Mouse (Mus musculus) hindbrain, embryonic 14.5 days (tissue): ENCODE data around the gene Clec12b. TPM values are rescaled to one million over a fixed set of nuclear protein-coding genes. Genes with fewer than 3 reads are reported as not detected.
A peak's percentile ranks its signal among the peaks of the same experiment; 100 is the strongest.

Source experiments
- ATAC-seq: fragments of 200-750 bp; cut with Nextera tagmentation; 2 replicates; pipeline ENCODE4 v1.8.0; 2017; ENCODE audit warnings: moderate number of reproducible peaks, mild to moderate bottlenecking, moderate TSS enrichment, moderate library complexity; ENCODE audit not compliant: low FRiP score
- DNase-seq: peaks from one replicate; pipeline ENCODE4 v3.0.0-alpha.2; 2015; ENCODE audit warnings: low spot score
- H3K27ac ChIP-seq: fragments of 300-500 bp; sonication (generic); 2 replicates; pipeline ENCODE4 v1.5.1; 2014; ENCODE audit warnings: mild to moderate bottlenecking, moderate library complexity
- H3K27me3 ChIP-seq: fragments of 300-500 bp; sonication (generic); 2 replicates; pipeline ENCODE4 v1.6.1; 2014; ENCODE audit warnings: mild to moderate bottlenecking, low read length, mixed read lengths; ENCODE audit not compliant: control insufficient read depth, insufficient read depth
- H3K36me3 ChIP-seq: fragments of 300-500 bp; sonication (generic); replicated peaks from 2 replicates; pipeline ENCODE4 v1.6.1; 2014; ENCODE audit not compliant: control insufficient read depth, insufficient read depth
- H3K4me1 ChIP-seq: fragments of 300-500 bp; sonication (generic); replicated peaks from 2 replicates; pipeline ENCODE4 v1.6.1; 2014; ENCODE audit warnings: antibody characterized with exemption, low read length, mixed read lengths; ENCODE audit not compliant: control insufficient read depth, insufficient read depth
- H3K4me2 ChIP-seq: fragments of 300-500 bp; sonication (generic); replicated peaks from 2 replicates; pipeline ENCODE4 v1.6.1; 2014; ENCODE audit warnings: mild to moderate bottlenecking, moderate library complexity
- H3K4me3 ChIP-seq: fragments of 300-500 bp; sonication (generic); replicated peaks from 2 replicates; pipeline ENCODE4 v1.5.1; 2014; ENCODE audit warnings: mild to moderate bottlenecking, low read length
- H3K9ac ChIP-seq: fragments of 300-500 bp; sonication (generic); 2 replicates; pipeline ENCODE4 v1.6.1; 2014
- H3K9me3 ChIP-seq: fragments of 300-500 bp; sonication (generic); 2 replicates; pipeline ENCODE4 v1.6.1; 2016; ENCODE audit warnings: low read length; ENCODE audit not compliant: control insufficient read depth
- WGBS: fragments of 180-500 bp; shearing (Covaris S2); extraction: QIAGEN DNeasy Blood & Tissue Kit; methylation state at CpG from one replicate; pipeline ENCODE4 v1.1.7; 2014; 5-methylcytosine and 5-hydroxymethylcytosine counted together
- polyA plus RNA-seq: library from polyadenylated mRNA; unstranded; fragments of >200 nt; fragmentation: Nextera tagmentation; extraction: Ambion mirVana; gene quantifications from 2 replicates; pipeline ENCODE4 v1.2.1, GENCODE M21; 2014

The Clec12b gene
- polyA plus RNA-seq, 1 experiment from 2014 or later = 0.41 TPM

DNA sequence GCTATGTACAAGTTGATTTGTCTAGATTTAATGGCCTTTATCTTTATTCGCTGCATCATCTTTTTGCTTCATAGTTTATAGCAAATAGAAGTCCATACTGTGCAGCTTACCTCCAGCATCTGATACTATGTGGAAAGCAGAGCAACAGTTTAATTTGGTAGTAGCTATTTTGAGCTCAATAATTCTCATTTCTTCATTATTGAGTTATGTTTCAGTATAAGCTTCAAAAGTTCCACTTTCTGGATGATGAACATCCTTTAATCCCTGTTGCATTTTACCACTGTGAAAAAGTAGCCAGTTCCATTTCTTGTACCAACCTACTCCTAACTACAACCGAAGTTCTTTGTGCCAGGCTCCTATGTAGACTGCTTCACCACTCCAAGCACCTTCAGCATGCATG lies 22.9 kb upstream of the Clec12b start, which contains the start of gene Clec9a:
Gene Clec9a, plus strand, starts transcription at position 301 of the 400 bp plus-strand sequence.
- DNase-seq (no peak), ATAC-seq (no peak)
- H3K9me3 ChIP-seq = no peaks in the 10 kb centered on the region
- H3K9ac ChIP-seq = no peak within 1 kb of the TSS
- H3K27me3 ChIP-seq = no peaks in the 10 kb centered on the region
- no peak within 1 kb of the TSS for H3K27ac ChIP-seq
- 89% methylated on average over 2 of the region's 2 CpGs for WGBS
- H3K36me3 ChIP-seq = no peaks in the 10 kb centered on the region
- H3K4me2 ChIP-seq = no peak within 1 kb of the TSS
- no peaks in the 10 kb centered on the region for H3K4me1 ChIP-seq
- no peak within 1 kb of the TSS for H3K4me3 ChIP-seq

DNA sequence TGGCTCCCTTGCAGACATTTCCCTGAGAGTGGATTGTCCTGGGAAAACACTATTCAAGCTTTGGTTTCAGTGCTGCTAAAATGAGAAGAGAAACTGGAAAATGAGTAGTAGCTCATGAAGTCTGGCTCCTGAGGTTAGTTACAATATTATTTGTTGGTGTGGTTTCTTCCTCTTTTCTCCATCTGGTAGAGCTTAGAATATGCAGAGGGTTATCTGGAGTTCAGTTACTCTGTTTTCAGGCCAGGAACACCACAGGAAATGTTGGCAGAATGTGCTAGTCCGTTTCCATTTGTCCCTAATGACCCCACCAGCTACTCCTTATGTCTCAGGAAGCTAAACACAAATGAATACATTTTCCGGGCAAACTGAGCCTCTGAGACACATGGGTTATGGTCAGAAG lies 21.6 kb upstream of the Clec12b start:
- Histone ChIP-seq H3K9me3 (no peaks in the 10 kb centered on the region), H3K27me3 (no peaks in the 10 kb centered on the region), H3K27ac (no peak overlapping the region), H3K9ac (no peak overlapping the region), H3K36me3 (no peaks in the 10 kb centered on the region), H3K4me3 (no peak overlapping the region), H3K4me2 (no peak overlapping the region), H3K4me1 (no peaks in the 10 kb centered on the region)
- no peak for ATAC-seq
- no peak for DNase-seq
- 58% methylated on average over 2 of the region's 2 CpGs for WGBS

DNA sequence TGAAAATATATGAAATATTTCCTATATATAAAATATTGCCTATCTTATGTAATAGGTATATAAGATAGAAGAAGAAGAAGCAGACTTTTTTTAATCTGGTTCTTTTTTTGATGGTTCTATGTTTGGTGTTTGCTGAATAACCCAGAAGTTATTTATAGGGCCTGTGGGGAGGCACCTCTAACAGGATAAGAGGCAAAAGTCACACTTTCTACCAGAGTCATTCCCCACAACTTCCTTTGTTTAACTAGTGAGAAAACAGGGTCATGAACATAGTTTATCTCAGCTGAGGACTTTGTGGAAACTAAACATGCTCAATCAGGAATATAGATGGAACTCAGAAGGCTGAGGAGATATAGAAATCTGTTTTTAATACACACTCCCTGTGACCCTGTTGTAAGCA lies 20.3 kb upstream of the Clec12b start:
- Histone ChIP-seq H3K27ac (no peak overlapping the region), H3K9ac (no peak overlapping the region), H3K4me3 (no peak overlapping the region), H3K9me3 (no peaks in the 10 kb centered on the region), H3K27me3 (no peaks in the 10 kb centered on the region), H3K4me2 (no peak overlapping the region), H3K4me1 (no peaks in the 10 kb centered on the region), H3K36me3 (no peaks in the 10 kb centered on the region)
- no peak for DNase-seq
- no peak for ATAC-seq

DNA sequence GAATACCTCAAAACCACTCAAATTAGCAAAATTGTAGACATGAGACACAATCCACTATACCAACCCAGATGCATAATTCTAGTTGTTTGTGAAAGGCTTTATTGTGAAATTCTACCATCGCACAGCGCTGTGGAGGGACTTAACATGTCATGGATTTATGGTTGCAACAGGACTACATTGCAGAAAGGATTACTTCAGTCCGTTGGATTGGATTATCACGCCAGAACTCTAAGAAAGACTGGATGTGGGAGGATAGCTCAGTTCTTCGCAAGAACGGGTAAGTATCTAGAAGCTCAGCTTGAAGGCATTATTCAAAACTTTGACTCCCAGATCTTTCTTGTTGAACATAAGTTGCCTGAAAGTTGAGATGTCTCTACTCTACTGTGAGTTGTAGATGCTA lies 17.7 kb upstream of the Clec12b start:
- H3K4me3 ChIP-seq = no peak overlapping the region
- H3K27ac ChIP-seq = no peak overlapping the region
- no peak overlapping the region for H3K9ac ChIP-seq
- no peak overlapping the region for H3K4me2 ChIP-seq
- H3K27me3 ChIP-seq = no peaks in the 10 kb centered on the region
- H3K9me3 ChIP-seq = no peaks in the 10 kb centered on the region
- 89% methylated on average over 6 of the region's 6 CpGs for WGBS
- H3K36me3 ChIP-seq = no peaks in the 10 kb centered on the region
- ATAC-seq (no peak), DNase-seq (no peak)
- no peaks in the 10 kb centered on the region for H3K4me1 ChIP-seq

DNA sequence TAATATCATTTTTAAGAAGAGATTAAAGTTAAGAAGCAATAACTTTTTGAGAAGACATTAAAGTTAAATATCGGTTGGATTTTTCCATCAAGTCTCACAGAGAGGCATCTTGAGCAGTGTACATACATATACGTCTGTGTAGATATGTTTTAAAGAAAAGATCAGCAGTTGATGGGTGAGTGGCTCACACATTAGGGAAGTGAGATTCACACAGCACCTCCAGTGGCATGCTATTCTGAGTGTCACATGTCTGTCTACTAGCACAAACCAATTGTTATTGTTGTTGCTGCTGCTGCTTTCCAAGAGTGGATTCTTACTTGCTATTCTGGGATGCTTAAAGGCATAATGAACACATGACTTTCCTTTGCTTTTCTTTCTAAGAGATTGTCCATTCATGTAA lies 16.7 kb upstream of the Clec12b start:
- no peak overlapping the region for H3K4me3 ChIP-seq
- no peak for DNase-seq
- WGBS = 96% methylated on average over 2 of the region's 2 CpGs
- H3K27ac ChIP-seq = no peak overlapping the region
- H3K9ac ChIP-seq = no peak overlapping the region
- no peak for ATAC-seq
- no peaks in the 10 kb centered on the region for H3K9me3 ChIP-seq
- no peaks in the 10 kb centered on the region for H3K27me3 ChIP-seq
- no peaks in the 10 kb centered on the region for H3K4me1 ChIP-seq
- no peaks in the 10 kb centered on the region for H3K36me3 ChIP-seq
- H3K4me2 ChIP-seq = no peak overlapping the region

DNA sequence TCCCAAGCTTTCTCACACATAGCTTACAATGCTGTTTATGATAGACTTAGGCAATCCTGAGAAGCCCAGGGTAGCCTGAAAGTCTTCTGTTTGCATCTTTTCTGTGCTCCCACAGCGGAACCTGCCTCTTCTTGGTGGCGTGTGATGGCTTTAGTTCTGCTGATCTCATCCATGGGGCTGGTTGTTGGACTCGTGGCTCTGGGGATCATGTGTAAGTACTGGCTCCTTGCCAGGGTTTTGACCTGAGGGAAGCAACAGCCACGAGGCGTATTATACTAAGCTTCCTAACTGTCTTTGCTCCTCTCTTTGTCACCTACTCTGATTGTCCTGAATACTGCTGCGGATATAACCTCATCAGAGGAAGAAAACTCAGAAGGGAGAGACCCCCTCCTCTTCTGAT lies 14.3 kb upstream of the Clec12b start:
- DNase-seq (no peak), ATAC-seq (no peak)
- H3K9me3 ChIP-seq = no peaks in the 10 kb centered on the region
- H3K4me1 ChIP-seq = no peaks in the 10 kb centered on the region
- no peaks in the 10 kb centered on the region for H3K27me3 ChIP-seq
- no peak overlapping the region for H3K9ac ChIP-seq
- no peak overlapping the region for H3K4me3 ChIP-seq
- no peaks in the 10 kb centered on the region for H3K36me3 ChIP-seq
- no peak overlapping the region for H3K27ac ChIP-seq
- no peak overlapping the region for H3K4me2 ChIP-seq
- 67% methylated on average over 6 of the region's 6 CpGs for WGBS

DNA sequence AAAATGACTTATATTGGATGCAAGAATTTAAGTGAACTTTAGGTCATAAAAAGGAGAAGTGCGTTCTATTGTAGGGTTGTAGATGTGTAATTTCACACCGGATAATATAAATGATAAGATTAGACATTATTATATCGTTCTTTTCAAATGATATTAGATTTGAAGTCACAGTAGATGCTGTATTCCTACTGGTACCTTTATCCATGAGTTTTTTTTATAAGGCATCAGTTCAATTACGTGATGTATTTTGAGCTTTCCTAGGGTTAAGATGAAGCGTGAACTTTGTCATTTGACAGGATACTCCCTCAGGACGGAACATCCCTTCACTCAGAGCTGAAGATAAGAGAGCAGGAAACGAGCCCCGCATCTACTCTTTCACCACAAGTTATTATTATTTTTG lies 11.3 kb upstream of the Clec12b start, which contains the start of gene Clec1b:
Gene Clec1b, plus strand, starts transcription at position 301 of the 400 bp plus-strand sequence.
- ATAC-seq = no peak
- Histone ChIP-seq H3K4me3 (no peak within 1 kb of the TSS), H3K9me3 (no peaks in the 10 kb centered on the region), H3K9ac (no peak within 1 kb of the TSS), H3K4me2 (no peak within 1 kb of the TSS), H3K4me1 (no peaks in the 10 kb centered on the region), H3K27ac (no peak within 1 kb of the TSS), H3K36me3 (no peaks in the 10 kb centered on the region), H3K27me3 (no peaks in the 10 kb centered on the region)
- no peak for DNase-seq
- 86% methylated on average over 8 of the region's 8 CpGs for WGBS

DNA sequence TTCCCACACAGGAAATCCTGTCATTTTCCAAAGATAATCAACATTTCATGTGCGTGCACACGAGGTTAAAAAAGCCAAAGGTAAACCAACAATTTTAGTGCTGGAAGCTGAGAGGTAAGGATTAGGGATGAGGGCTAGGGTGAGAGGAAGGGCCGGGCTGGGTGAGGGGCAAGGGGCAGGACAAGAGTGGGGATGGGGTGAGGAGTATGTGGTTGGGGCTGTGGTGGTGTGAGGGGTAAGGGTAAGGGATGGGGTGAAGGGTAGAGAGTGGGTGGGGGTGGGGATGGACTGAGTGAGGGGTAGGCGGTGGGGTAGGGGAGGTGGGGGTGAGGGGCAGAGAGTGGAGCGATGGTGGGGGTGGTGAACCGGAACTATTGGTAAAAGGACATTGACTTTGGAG lies 8.1 kb upstream of the Clec12b start:
- Histone ChIP-seq H3K9ac (no peak overlapping the region), H3K4me2 (no peak overlapping the region), H3K4me3 (no peak overlapping the region), H3K4me1 (no peaks in the 10 kb centered on the region), H3K9me3 (no peaks in the 10 kb centered on the region), H3K36me3 (no peaks in the 10 kb centered on the region), H3K27ac (no peak overlapping the region), H3K27me3 (no peaks in the 10 kb centered on the region)
- ATAC-seq (0 out of 2 replicates have a peak, but pooled peaks have one; percentile 66), DNase-seq (no peak)
- WGBS = 81% methylated on average over 6 of the region's 6 CpGs

DNA sequence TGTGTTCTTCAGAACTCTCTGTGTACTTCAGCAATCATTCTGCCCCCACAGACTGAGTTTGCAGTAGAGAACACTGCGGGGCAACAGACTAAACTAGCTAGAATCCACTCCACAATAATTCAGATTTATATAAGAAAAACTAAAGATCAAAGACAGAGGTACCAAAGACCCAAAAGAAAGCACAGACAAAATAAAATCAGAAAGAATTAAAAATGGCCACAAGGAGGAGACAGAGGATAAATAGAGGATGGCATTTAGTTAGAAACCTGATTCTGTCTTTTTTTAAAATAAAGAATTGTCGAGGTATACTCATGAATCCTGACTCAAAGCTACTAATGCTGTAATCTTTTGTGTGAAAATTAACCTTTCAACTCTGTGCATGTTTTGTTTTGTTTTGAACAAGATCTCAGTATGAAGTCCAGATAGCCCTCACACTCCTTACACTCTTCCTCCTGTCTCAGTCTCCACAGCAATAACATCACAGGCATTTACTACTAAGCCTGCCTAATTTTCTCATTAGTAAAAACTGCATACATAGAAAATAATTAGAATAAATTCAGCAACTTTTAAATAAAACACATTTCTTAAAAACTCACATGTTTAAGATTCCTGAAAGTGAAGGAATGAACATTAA lies 7.5 kb upstream of the Clec12b start:
- 34% methylated on average over 2 of the region's 2 CpGs for WGBS
- Histone ChIP-seq H3K4me3 (no peak overlapping the region), H3K9ac (no peak overlapping the region), H3K27me3 (no peaks in the 10 kb centered on the region), H3K36me3 (no peaks in the 10 kb centered on the region), H3K4me1 (no peaks in the 10 kb centered on the region), H3K4me2 (no peak overlapping the region), H3K27ac (no peak overlapping the region), H3K9me3 (no peaks in the 10 kb centered on the region)
- no peak for ATAC-seq
- peak; percentile 71 for DNase-seq

DNA sequence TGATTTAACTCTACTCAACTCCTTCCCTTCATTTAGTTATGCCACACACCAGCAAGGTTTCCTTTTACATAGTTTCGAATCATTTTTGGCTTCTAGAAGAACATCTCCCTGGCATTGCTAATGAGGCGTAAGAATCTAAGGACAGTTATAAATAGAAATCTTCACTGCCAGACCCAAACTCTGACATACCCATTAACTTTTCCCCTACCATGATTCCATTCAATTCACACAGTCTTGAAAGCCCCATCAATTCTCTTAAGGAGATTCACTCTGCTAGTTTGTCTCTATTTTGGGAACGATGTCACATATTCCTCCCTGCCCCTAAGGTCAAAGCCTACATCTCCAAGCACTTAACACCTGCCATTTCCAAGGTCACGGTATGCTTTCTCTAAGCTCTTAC lies 674 bp downstream of the Clec12b start:
- H3K4me2 ChIP-seq = no peak overlapping the region
- ATAC-seq (no peak; the same call in 1 of the 2 replicates), DNase-seq (no peak)
- no peak overlapping the region for H3K27ac ChIP-seq
- no peaks in the 10 kb centered on the region for H3K27me3 ChIP-seq
- H3K4me1 ChIP-seq = no peaks in the 10 kb centered on the region
- H3K4me3 ChIP-seq = no peak overlapping the region
- WGBS = 49% methylated on average over 4 of the region's 4 CpGs
- no peak overlapping the region for H3K9ac ChIP-seq
- H3K36me3 ChIP-seq = no peaks in the 10 kb centered on the region
- H3K9me3 ChIP-seq = no peaks in the 10 kb centered on the region
